Mouse (Mus musculus): Measurements from ENCODE around the gene Wdr74. TPM values are rescaled to one million over a fixed set of nuclear protein-coding genes. Genes with fewer than 3 reads are reported as not detected.

Gene Wdr74
- total RNA-seq (2021): 10 to 100 TPM; 18.8 to 22.3 TPM
- long read RNA-seq, experiment 1, transcript Wdr74-201 (11 exons, 1,204 nt): major isoform, 8 of 10 reads
- long read RNA-seq, experiment 1, partial matches to known transcripts: 2 of 10 reads
- long read RNA-seq, experiment 1, other reads (novel, unspliced or antisense): 0 of 10 reads
- long read RNA-seq, experiment 2, transcript Wdr74-201 (11 exons, 1,204 nt): major isoform, 5 of 7 reads
- long read RNA-seq, experiment 2, partial matches to known transcripts: 1 of 7 reads
- long read RNA-seq, experiment 2, other reads (novel, unspliced or antisense): 0 of 7 reads

DNA sequence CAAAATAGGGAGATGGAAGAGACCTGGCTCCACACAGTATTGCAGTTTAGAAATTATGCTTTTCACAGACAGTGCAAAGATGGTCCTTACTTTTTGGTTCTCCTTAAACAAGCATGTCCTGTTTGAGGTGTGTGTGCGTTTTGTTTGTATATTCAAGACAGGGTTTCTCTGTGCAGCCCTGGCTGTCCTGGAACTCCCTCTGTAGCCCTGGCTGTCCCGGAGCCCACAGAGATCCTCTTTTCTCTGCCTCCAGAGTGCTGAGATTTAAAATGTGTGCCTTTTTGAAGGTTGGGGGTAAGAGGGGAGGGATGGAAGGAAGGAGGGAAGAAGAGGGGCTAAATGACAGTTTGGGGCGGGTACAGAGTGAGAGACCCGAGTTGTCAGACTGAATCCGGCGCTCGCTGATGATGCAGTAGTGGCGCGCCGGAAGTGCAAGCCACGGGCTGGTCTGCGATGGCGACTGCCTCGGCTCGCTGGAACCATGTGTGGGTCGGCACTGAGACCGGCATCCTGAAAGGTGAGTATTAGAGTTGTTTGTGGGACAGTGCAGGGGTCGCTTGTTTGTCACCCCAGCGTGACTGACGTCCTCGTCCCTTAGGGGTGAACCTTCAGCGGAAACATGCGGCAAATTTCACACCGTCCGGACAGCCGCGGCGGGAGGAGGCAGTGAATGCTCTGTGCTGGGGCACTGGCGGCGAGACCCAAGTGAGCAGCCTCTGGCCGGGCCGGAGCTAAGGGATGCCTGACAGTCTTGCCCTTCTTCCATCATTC lies at the start of gene Wdr74:
Wdr74 (plus strand) TSS at position 439 of the 771 bp plus-strand sequence.
- DNase-seq: peak; percentile 93 to 96

DNA sequence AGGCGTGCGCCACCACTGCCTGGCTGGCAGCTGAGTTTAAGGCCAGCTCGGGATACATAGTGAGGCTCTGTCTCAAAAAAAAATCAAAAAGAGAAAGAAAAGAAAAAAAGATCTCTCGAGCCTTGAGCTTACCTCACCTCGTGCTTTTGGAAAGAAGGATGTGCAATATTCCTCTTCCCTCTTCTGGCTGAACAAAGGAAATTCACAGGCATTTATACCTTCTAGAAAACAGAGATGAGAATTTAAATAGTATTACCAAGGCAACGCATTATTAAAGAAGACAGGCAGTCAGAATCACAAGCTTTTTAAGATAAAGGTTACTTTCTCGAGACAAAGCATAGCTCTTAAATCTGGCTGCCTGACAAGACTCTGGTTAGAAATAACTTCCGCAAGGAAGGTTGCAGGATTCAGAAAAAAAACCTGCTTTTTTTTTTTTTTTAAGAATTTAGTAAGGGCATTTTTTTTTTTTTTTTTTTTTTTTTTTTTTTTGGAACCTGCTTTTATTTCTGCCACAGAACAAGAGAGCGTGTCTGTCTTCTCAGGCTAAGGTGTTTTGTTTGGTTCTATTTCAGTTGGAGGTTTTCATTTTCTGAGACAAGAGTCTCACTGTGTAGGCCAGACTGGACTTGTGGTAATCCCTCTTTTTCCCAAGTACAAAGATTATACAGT lies 43.6 kb upstream of the Wdr74 start:
- DNase-seq: no peak

DNA sequence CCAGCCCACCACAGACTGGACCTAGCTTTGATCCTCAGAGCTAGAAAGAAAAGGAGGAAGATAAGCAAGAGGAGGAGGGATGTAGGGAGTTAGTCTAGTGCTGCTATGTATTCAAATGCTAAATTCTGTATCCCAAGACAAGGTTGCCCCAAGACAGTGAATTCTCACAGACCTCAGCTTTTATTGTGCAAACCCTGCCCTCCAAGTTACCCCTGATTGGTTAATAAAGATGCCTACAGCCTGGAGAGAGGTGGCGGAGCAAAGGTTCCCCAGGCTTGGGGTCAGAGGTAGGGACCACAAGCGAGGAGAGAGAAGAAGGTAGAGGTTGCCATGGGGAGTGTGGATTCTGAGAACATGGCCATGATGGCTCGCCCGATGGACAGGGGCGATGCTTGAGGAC lies 42.9 kb upstream of the Wdr74 start:
- DNase-seq: no peak

DNA sequence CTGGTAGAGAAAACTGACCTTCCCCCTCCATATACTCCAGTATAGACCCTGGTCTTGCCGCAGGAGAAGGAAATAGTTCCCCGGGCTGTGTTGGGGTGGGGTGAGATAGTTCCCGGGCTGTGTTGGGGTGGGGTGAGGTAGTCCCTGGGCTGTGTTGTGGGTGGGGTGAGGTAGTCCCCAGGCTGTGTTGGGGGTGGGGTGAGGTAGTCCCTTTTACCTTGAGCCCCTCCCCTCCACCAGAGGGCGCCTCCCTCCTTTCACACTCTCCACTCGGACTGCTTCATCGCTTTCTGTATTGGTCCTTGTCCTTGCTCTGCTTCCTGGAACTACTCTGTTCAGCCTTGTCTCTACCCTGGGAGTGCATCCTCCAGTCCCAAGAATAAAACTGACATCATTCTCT lies 40.3 kb upstream of the Wdr74 start:
- DNase-seq: peak; percentile 35 to 49

DNA sequence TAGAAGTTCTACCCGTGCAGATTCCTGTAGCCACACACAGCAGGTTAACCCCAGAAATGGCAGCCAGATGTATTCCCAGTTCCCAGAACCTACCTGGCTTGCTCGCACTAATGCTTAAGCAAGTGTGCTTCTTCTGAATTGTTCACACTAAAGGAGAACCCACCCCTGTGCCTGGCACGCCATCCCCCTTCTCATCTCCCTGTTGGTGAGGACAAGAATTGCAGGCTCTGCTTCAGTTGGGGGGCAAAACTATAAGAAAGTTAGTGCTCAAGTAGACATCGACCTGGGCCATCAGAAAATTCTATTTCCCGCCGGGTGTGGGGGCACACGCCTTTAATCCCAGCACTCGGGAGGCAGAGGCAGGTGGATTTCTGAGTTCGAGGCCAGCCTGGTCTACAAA lies 36.0 kb upstream of the Wdr74 start:
- no peak for DNase-seq

DNA sequence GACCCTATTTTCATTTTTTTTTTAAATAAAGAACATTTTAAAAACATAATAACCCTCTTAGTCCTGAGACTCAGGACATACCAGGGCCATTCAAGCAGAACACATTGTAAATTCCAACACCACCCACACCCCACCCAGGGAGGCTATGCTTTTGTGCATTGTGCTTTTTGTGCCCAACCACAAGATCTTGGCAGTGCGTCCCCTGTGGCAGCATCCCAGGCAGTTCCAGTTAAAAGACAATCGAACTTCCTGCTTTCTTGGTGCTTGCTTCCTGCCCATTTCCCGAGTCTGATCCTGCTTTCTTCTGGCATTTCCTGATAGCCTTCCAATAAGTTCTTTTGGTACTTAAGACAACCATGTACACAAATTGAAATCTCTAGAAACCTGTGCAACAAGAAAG lies 33.2 kb upstream of the Wdr74 start:
- DNase-seq: peak; percentile 41 to 63

DNA sequence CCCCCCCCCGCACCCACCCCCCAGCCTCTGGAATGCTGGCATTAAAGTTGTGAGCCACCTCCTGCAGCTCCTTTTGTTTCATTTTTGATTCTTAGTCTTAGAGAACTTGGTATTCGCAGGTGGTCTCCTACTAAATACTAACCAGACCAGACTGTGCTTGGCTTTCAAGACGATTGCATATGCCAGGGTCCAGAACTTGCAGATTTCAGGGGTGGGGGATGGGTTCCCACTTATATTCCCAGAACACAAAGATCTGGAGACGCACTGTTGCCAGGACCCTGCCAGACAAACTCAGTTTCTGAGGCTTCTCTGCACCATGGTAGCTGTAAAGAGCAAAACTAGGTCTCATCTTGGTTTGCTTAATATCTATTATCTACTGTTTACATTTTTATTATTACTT lies 32.1 kb upstream of the Wdr74 start:
- DNase-seq: no peak

DNA sequence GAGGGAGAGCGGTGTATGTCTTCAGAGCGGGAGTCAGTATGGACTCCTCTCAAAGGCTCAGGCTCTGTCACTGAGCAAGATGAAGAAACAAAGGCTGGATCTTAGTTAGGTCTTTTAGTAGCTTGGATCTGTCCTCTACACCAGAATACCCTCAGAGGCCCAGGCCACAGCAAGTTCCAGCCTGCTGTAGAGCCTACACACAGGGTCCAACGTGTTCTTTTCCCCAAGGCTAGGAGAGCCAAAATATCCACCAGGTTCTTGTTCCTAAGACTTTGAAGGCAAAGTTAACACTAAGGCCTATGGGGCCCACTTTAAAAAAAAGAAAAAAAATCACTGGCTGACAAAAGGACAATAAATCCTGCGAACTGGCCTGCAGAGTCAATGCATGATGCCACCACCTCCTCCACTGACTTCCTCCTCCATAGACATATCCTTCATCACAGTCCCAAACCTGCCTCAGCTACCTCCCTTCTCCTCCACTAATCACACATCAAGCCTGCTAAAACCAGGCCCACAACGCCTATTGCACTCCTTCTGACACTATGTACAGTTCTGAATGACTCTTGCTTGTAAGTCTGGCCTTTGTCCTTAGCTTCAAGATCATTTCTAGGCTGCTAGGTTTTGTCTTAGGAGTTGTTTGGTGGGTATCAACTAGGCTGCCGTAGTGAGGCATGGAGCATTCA lies 30.5 kb upstream of the Wdr74 start:
- no peak for DNase-seq

DNA sequence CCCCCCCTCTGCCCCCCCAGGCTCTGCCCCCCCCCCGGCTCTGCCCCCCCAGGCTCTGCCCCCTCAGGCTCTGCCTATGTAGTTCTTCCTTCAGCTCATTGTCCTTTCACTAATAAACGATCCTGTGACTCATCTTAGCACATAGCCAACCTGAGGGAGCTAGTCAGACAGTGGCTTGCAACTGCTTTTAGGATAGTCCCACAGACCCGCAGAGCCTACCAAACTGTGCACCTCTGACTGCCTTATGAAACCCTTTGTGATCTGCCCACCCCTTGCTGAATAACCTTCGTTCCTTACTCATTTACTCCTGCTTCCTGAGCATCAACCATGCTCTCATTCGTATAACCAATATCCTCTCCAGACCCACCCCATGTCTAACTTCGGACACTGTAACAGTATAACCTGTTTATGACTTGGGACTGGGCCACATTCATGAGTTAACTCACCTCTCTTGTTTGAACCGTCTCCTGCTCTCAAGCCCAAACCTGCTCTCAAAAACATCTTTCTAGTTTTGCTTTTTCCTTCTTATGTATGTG lies 29.4 kb upstream of the Wdr74 start:
- DNase-seq: no peak

DNA sequence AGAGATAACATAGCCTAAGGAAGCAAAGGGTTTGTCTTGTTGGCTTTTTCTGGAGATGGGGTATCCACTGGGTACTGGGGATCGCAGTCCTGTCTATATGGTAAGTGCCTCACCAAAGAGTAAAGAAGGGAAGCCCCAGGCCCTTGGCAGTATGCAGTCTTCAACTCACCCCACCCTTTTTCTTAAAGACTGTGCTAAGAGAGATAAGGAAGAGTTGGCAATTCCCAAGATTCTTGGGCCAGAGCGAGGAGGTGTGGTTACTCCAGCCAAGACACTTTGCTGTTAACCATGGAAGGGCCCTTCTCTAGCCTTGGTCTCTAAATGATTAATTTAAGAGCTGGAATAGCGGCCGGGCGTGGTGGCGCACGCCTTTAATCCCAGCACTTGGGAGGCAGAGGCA lies 28.7 kb upstream of the Wdr74 start:
- DNase-seq: no peak

DNA sequence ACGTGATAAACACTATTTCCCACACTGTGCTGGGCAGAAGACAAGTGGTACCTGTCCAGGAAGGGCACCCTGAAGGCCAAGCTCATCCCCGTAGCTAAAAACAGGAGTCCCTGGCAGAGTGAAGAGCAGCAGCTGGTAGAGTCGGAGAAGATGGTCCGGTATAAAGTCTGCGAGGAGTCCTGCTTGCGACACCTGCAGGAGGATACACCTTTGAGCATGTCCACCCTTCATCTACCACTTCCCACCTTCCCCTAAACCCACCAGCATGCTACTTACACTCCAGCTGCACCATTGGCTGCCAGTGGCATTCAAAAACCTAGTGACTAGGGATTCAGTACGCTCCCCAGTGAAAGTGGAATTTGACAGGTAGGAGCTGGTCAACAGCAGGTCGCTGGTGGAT lies 26.7 kb upstream of the Wdr74 start:
- no peak for DNase-seq

DNA sequence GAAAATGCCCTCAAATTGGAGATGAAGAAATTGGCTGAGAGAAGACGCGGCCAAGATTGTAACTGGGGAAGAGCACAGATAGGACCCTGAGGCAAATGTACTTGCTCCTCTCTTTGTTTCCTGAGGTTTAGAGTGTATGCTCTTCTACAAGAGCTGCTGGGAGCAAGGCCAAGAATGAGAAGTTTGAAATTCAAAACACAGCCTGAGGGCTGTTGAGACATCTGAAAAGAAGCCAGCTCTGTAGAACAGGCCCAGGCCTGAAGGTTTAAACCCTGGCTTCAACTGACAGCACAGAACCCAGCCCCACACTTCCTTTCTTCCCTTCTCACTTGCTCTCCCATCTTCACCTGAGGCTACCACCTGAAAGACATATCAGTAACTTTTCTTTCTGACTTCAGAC lies 25.6 kb upstream of the Wdr74 start:
- DNase-seq: peak; percentile 50 to 57

DNA sequence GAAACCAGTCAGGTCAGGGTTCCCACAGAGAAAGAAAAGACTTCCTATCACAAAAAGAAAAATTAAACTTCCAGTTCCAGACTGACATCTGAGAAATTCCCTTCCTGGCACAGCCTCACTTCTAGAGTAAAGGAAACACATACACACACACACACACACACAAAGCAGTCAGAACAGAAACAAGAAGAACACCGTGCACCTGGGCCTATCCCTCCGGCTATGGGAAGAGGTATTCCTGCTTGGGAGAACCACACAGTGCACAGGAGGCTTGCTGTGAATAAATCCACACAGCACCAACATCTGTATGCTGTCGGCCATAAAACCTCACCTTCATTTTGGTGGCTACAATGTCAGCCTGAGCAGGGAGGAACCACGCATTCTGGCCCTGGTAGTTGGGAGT lies 24.1 kb upstream of the Wdr74 start:
- no peak for DNase-seq

DNA sequence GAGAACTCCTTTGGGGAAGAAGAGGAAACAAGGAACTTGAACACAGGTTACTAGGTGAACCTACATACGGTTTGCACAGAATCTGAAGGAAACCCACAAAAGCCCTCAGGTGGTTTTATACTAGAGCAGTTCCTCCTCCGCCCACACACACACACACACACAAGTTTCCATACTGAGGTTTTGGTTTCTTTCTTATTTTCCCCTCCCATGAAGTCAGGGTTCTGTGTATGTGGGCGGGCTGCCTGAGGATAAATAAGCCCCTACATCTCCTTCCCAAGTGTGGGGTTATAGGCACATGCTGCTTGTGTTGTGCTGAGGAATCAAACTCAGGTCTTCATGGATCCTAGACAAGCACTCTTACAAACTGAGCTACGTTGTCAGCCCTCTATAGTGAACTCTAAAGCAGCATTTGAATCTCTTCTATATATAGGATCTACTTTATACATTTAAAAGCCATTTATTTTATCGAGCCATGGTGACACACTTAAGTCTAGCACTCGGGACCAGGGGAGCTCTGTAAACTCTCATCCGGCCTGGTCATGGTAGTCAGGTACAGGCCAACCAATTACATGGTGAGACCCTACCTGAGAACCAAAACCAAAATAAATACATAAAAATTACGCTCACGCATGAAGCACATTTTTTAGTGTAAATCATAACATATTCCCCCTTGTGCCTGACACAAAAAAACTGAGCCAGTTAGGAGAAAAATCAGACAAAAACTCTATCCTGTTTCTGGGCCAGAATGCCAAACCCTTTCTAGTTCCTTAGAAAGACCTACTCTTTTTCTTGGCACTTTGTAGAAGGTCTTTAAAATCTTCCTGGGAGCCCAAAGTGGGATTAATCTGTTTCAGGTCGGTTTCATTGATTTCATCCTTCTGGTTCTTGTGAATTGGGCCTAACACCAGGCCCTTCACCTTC lies 23.4 kb upstream of the Wdr74 start:
- DNase-seq: peak in 1 of 2 experiments; percentile 14

DNA sequence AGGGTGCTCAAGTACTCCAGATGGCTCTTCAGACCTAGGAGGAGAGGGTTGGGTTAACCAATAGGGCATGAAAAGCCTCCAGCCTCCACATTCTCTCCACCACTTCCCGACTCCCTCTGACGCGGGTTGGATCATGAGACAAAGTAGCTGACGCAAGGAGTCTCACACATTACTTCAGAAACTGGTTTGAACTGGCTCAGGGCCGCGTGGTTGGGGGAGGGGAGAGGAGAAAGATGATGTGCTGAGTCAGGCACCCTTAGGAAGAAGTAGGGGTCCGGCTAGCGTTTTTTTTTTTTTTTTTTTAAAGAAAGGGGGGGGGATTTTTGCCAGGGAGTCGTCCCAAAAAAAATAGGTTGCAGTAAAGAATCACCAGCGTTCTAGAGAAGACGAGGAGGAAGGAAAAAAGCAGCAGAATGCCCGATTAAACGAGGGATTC lies 22.7 kb upstream of the Wdr74 start:
- peak; percentile 77 for DNase-seq

DNA sequence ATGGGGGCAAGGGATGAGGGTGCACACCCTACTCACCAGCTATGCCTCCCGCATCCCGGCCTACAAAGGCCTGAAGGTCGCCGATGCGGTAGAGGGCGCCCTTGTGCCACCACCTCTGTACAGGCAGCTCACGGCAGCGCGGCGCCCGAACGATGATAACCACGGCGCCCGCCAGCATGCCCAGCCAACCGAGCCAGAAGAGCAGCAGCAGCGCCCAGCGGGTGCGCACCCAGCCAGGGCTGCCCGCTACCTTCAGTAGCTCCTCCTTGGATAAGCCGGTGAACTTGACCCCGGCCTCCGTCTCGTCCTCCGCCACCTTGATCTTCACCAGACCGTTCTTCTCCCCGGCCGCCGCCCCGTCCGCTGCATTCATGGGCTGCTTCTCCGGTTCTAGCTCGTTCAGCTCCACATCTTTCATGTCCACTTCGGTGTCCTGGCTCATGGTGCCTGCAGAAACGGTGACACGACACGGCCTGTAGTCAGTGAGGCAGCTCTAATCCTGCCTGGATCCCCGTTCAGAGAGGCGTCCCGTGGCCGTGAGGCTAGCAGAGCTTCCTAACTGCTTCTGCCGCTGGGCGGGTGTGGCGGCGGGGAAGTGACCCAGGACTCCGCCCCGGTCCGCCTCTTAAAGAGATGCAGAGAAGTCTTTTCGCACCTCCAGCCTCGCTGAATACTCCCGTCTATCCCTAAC lies 22.2 kb upstream of the Wdr74 start:
- DNase-seq: peak; percentile 95 to 96

DNA sequence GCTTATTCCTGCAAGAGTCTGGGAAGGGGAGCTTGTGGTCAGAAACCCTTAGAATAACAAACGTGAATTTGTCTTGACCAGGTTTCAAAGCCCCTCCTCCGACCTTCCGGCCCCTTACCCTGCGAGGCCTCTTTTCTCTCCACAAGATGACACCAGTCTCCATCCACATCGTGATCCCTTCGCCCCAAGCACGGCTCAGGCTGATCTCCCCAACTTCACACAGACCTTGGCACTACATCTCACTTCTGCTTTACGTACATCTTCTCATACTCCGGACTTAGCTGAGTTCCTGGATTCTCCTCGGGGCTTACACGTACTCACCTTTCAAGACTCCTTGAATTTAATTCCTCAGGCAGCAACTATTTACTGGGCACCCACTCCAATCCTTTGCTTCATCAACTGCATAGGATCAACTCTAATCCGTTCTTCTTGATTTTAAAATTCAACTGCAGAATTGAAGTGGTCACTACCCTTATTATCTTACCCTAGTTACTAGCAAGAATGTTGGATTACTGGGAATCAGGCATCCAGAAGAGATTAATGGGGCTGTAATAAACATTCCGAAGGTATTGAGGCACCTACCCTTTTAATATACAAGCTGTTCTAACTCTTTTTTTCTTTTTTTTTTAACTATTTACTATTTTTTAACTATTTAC lies 21.5 kb upstream of the Wdr74 start:
- no peak for DNase-seq

DNA sequence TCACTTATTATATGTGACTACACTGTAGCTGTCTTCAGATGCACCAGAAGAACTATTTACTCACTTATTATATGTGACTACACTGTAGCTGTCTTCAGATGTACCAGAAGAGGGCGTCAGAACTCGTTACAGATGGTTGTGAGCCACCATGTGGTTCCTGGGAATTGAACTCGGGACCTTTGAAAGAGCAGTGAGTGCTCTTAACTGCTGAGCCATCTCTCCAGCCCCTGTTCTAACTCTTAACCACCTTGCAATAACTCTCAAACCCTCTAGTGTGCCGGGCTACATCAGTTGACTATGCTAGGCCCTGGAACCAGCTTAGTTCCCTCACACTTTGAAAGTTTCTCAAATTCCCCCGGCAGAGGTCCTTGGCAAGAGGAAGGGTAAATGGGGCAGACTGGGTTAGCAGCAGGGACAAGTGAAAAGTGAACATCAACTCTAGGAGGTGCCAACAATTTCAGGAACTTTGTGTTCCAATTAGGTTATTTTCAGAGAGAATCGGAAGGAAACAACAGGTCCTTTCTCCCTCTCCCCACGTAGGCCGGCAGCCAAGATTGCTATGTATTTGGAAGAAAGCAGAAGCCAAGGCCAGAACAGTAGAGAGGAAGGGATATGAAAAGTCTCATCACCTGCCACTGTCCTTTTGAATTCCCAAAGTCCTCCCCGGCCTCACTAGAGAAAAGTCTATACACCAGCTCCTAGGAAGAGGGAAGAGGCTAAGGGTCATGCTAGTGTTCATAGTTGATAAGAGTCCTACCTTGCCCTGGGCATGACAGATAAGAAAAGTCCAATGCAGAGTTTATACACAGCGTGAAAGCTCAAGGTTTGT lies 20.8 kb upstream of the Wdr74 start:
- peak; percentile 44 to 67 for DNase-seq
